Mouse (Mus musculus): ENCODE results near the gene Ankrd44. TPM values are rescaled to one million over a fixed set of nuclear protein-coding genes. Genes with fewer than 3 reads are reported as not detected.

The Ankrd44 gene
- polyA plus RNA-seq, 1 experiment, result 18.6 TPM

DNA sequence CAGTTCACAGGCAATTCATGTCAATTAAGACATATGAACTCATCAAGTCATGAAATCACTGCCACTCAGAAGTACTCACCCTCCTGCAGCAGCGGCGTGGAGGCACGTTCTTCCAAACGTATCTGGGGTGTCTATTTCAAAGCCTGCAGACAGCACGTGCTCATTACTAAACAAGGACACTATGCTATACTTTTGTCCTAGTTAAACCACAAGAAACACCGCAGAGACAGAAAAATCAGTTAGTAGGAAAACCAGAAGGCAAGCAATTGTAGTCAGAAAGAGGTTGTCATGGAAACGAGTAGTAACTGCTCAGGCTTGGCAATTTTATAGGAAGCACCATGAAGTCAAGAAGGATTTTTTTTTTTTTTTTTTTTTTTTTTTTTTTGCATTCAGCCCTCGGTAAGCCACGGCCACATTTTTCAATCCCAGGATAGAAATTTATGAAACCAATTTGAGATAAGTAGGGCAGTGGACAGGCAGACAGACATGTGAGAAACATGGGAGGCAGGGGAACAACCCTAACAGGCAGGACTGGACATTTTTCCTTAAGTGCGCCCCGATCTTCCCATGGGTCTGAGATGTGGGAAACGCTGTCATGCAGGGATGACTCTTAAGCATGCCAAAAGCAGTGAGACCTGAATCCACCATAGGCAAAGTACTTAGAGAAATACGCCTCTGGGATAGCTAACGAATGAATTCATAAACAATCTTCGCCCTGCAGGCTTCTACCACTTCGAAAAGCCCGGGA is 191.1 kb downstream of the Ankrd44 start:
- H3K4me1 ChIP-seq (ENCODE audit: control insufficient read depth, insufficient read depth, low read length), result no peaks in the 10 kb centered on the region
- whole genome bisulfite sequencing, result 73% methylated on average over 17 of the region's 17 CpGs
- H3K27me3 ChIP-seq (ENCODE audit: control insufficient read depth, insufficient read depth, low read length), result no peaks in the 10 kb centered on the region
- no peak overlapping the region for H3K4me3 ChIP-seq (replicated peaks; ENCODE audit: insufficient read depth, low read depth, low read length)
- no peak overlapping the region for H3K27ac ChIP-seq (ENCODE audit: insufficient read depth, low read length)
- no peak for DNase-seq
- TF ChIP-seq CTCF (IDR thresholded peaks at IDR 0.05; ENCODE audit: borderline replicate concordance, insufficient read depth, low read depth, low read length), result no peak
- TF ChIP-seq POLR2A (IDR thresholded peaks at IDR 0.05; ENCODE audit: borderline replicate concordance, insufficient read depth, low read length), result no peak

DNA sequence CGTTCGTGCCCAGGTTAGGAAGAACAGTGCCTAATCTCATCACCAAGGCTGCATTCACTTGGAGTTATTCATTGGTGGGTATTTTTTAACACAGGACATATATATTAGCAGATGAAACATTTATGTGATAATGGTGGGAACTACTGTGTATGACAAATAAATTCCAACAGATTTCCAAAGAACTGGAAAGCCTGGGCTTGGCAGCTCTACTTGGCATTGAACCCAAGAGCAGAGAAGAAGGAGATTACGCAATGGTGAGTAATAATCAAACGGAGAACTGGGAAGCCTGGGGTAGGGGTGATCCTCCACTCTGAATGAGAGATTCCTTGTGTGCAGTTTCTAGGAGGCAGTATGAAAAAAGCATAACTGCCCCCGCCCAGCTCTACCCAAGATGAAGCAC is 196.9 kb downstream of the Ankrd44 start:
- no peak for DNase-seq
- Histone ChIP-seq H3K4me1 (ENCODE audit: control insufficient read depth, insufficient read depth, low read length) (no peaks in the 10 kb centered on the region), H3K4me3 (replicated peaks; ENCODE audit: insufficient read depth, low read depth, low read length) (no peak overlapping the region), H3K27me3 (ENCODE audit: control insufficient read depth, insufficient read depth, low read length) (no peaks in the 10 kb centered on the region), H3K27ac (ENCODE audit: insufficient read depth, low read length) (no peak overlapping the region)
- WGBS, result 73% methylated on average over 5 of the region's 5 CpGs
- TF ChIP-seq POLR2A (IDR thresholded peaks at IDR 0.05; ENCODE audit: borderline replicate concordance, insufficient read depth, low read length) (no peak), CTCF (IDR thresholded peaks at IDR 0.05; ENCODE audit: borderline replicate concordance, insufficient read depth, low read depth, low read length) (no peak)

DNA sequence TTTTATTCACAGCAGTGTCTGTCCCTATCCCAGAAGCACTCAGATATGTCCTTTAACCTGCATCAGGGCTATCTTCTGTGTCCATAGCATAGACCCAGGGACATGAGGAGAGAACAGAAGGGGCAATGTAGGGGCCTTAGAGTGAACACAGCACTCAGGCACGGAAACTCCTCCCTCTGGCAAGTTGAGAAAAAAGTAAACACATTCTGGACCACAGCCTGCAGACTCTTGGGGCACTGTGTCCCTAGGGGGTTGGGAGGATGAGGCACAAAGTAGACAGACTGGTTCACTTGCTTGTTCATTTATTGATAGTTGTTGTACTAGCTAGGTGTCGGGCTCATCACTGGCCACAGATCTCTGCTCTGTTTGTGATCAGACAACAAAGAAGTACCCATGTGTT is 199.6 kb downstream of the Ankrd44 start:
- TF ChIP-seq POLR2A (IDR thresholded peaks at IDR 0.05; ENCODE audit: borderline replicate concordance, insufficient read depth, low read length) (no peak), CTCF (IDR thresholded peaks at IDR 0.05; ENCODE audit: borderline replicate concordance, insufficient read depth, low read depth, low read length) (no peak)
- 44% methylated on average over 2 of the region's 2 CpGs for WGBS
- H3K4me1 ChIP-seq (ENCODE audit: control insufficient read depth, insufficient read depth, low read length), result no peaks in the 10 kb centered on the region
- no peak for DNase-seq
- H3K4me3 ChIP-seq (replicated peaks; ENCODE audit: insufficient read depth, low read depth, low read length), result no peak overlapping the region
- H3K27ac ChIP-seq (ENCODE audit: insufficient read depth, low read length), result no peak overlapping the region
- no peaks in the 10 kb centered on the region for H3K27me3 ChIP-seq (ENCODE audit: control insufficient read depth, insufficient read depth, low read length)

DNA sequence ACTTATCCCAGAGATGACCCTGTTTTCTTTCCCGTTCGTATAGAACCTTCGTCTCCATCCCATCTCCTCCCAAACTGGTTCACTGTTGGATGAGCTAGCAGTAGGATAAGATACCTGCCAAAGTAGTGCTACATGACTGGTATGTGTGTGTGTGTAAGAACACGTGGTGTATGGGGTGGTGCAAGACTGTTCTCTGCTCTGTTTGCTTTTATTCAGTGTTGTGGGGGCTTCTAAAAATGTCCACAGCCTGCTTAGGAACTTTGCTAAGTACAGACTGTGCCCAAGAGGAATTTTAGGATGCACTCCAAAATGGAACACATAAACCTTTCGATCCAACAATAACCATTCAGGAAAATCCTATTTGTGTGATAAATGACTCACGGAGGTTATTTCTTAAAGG is 209.3 kb downstream of the Ankrd44 start:
- TF ChIP-seq POLR2A (IDR thresholded peaks at IDR 0.05; ENCODE audit: borderline replicate concordance, insufficient read depth, low read length) (no peak), CTCF (IDR thresholded peaks at IDR 0.05; ENCODE audit: borderline replicate concordance, insufficient read depth, low read depth, low read length) (no peak)
- DNase-seq, result no peak
- no peaks in the 10 kb centered on the region for H3K4me1 ChIP-seq (ENCODE audit: control insufficient read depth, insufficient read depth, low read length)
- no peak overlapping the region for H3K27ac ChIP-seq (ENCODE audit: insufficient read depth, low read length)
- no peaks in the 10 kb centered on the region for H3K27me3 ChIP-seq (ENCODE audit: control insufficient read depth, insufficient read depth, low read length)
- H3K4me3 ChIP-seq (replicated peaks; ENCODE audit: insufficient read depth, low read depth, low read length), result no peak overlapping the region
- WGBS, result 96% methylated on average over 6 of the region's 6 CpGs

DNA sequence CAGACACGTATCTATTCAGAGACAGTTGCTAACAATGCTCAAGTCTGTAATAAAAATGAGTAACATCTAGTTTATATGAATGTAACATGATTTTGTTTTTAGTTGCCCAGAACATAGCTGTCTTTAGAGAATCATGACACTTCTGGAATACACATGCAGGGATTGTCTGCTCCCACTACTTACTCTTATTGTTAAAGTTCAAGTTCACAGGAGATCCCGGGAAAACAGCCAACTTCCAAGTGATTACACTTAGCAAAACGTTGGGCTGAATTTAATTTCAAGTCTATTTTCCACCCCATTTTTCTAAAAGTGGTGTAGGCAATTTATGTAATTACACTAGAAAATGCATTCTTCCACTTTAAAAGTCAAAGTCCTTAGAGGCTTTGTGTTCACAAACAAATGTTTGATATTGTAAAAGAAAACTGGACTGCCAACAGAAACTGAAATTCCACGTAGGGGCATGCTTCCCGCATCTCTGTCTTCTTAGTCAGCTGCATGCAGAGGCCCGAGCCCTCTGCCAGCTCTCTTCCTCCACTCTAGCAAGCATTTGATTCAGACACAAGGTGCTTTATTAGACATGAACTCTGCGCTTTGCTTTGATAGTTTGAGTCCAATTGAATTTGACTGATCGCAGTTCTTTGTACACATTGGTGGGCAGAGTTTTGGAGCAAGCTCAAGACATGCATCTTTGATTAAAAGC is 211.0 kb downstream of the Ankrd44 start:
- H3K27ac ChIP-seq (ENCODE audit: insufficient read depth, low read length), result no peak overlapping the region
- no peak for DNase-seq

DNA sequence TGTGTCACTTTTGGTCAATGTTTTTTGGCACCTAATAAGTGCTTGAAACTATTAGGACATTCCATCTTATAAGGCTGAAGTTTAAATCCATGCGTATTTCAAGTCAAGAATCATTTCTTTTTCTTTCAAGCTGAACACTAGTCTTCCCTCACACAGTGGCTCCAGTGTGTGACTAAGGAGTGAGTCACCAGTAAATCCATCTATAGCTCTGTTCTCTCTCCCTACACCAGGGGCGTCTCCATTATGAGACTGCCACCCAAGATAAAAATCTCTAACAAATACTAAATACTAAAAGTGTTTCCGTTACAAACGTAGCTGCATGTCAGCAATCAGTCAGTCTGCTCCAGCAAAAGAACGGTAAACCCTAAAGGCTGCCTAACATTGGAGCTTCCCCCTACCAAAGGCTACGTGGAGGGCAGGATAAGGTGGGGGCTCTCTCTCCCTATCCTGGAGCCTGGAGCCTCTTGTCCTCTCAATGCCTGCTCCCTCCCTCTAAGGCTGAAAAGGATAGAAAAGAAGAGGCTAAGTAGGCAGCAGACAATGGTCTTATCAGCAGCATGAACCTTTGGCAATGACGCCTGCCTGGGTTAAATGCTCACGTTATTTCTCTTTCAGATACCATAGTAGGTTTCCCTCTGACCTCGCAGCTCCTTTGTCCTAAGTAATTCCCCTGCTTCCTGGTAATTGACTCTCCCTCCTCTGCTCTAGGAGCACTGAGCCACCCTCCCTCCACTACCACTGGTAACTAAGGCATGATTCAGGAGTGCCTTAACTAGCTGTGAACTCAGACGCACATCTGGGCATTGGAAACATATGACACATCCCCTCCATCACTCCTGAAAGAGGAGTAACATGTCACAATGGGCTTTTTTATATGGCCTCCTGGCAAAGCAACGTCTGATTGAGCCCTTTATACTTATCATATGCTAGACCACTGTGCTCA is 212.7 kb downstream of the Ankrd44 start:
- Histone ChIP-seq H3K27me3 (ENCODE audit: control insufficient read depth, insufficient read depth, low read length) (no peaks in the 10 kb centered on the region), H3K4me1 (ENCODE audit: control insufficient read depth, insufficient read depth, low read length) (no peaks in the 10 kb centered on the region), H3K4me3 (replicated peaks; ENCODE audit: insufficient read depth, low read depth, low read length) (no peak overlapping the region), H3K27ac (ENCODE audit: insufficient read depth, low read length) (no peak overlapping the region)
- DNase-seq, result no peak
- no peak for TF ChIP-seq POLR2A (IDR thresholded peaks at IDR 0.05; ENCODE audit: borderline replicate concordance, insufficient read depth, low read length)
- no peak for TF ChIP-seq CTCF (IDR thresholded peaks at IDR 0.05; ENCODE audit: borderline replicate concordance, insufficient read depth, low read depth, low read length)
- WGBS, result 85% methylated on average over 11 of the region's 11 CpGs

More for the DNA sequence above, 211.0 kb downstream of the Ankrd44 start:
- TF ChIP-seq CTCF (IDR thresholded peaks at IDR 0.05; ENCODE audit: borderline replicate concordance, insufficient read depth, low read depth, low read length) (no peak), POLR2A (IDR thresholded peaks at IDR 0.05; ENCODE audit: borderline replicate concordance, insufficient read depth, low read length) (no peak)
- Histone ChIP-seq H3K4me1 (ENCODE audit: control insufficient read depth, insufficient read depth, low read length) (no peaks in the 10 kb centered on the region), H3K4me3 (replicated peaks; ENCODE audit: insufficient read depth, low read depth, low read length) (no peak overlapping the region), H3K27me3 (ENCODE audit: control insufficient read depth, insufficient read depth, low read length) (no peaks in the 10 kb centered on the region)
- WGBS, result 34% methylated on average over 8 of the region's 8 CpGs

DNA sequence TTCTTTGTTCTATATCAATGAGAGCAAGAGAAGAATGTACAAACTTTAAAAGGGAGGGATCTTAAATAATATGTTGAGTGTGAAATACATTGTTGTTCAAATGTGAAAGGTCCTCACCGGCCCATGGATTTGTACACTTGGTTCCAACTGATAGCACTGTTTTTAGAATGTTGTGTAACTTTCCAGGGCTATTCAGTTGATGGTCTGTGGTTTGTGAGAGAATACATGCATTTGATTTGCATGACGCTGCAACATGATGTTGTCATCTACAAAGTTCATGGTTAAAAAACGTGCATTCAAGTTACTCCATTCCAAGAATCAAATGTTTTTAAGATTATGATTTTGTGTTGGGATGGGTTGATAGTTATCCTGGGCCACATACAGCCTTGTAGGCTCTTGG is 214.6 kb downstream of the Ankrd44 start:
- no peaks in the 10 kb centered on the region for H3K4me1 ChIP-seq (ENCODE audit: control insufficient read depth, insufficient read depth, low read length)
- H3K4me3 ChIP-seq (replicated peaks; ENCODE audit: insufficient read depth, low read depth, low read length), result no peak overlapping the region
- DNase-seq, result no peak
- no peak for TF ChIP-seq CTCF (IDR thresholded peaks at IDR 0.05; ENCODE audit: borderline replicate concordance, insufficient read depth, low read depth, low read length)
- no peak for TF ChIP-seq POLR2A (IDR thresholded peaks at IDR 0.05; ENCODE audit: borderline replicate concordance, insufficient read depth, low read length)
- no peaks in the 10 kb centered on the region for H3K27me3 ChIP-seq (ENCODE audit: control insufficient read depth, insufficient read depth, low read length)
- no peak overlapping the region for H3K27ac ChIP-seq (ENCODE audit: insufficient read depth, low read length)
- 99% methylated on average over 3 of the region's 3 CpGs for WGBS
